Mouse (Mus musculus): ENCODE measurements at regions not wholly inside any gene's neighbourhood (a gene's known extent, or its start where the extent isn't known, plus 50 kb on each side); places are given as distances from the start of the nearest gene placed in this dataset.

DNA sequence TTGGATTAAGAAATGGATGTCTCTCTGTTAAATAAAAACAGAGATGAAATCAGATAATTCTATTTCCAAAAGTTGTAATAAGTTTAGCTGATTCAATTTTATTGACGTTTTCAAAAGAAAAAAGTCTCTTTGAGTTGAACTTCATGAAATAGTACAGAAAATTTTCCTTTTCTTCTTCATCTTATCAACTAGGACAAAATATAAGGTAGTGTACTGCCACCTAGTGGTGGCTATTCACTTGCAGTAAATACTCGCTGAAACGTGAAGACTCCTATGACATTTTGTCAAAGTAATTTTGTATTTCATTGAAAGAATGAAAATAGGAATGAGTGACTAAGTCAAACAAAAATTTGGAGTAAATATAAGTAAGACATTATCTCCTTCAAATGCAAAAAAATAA lies 56.1 kb upstream of the Vwde start:
- TF ChIP-seq CTCF (IDR thresholded peaks at IDR 0.05; ENCODE audit: low read depth) (peak; percentile 42; the same call in 1 of the 2 replicates), EP300 (IDR thresholded peaks at IDR 0.05; ENCODE audit: low read depth) (no peak)
